Mouse (Mus musculus) heart, adult 2 months (tissue): ENCODE measurements around the gene Rab11b.

Experiments
- EP300 ChIP-seq: fragments of 200-500 bp; IDR thresholded peaks from 2 replicates; pipeline ENCODE4 v1.6.1; 2011; ENCODE audit warnings: low read depth, low read length, control low read depth; ENCODE audit not compliant: insufficient read depth
- POLR2A ChIP-seq: fragments of 200-500 bp; IDR thresholded peaks from 2 replicates; pipeline ENCODE4 v1.6.1; 2011; ENCODE audit warnings: mild to moderate bottlenecking, low read depth, low read length, control low read depth; ENCODE audit not compliant: insufficient read depth

- TF ChIP-seq EP300 (no peak), POLR2A (no peak)
These were observed 40.5 kb downstream of the Rab11b start for GRCm38 (mm10) chr17:33719736-33720378.
